Mouse (Mus musculus) mouse trophoblast stem cell (cell line): ENCODE results near the gene Tmem203.
"Not testable (repeated sequence)": the region's sequence is repeated elsewhere in the genome, so short reads cannot be mapped to it uniquely, and the experiment has no call there.

Experiments
- in situ Hi-C, 2 experiments: fragments of 300-500 bp; cut with MseI, MboI; formaldehyde crosslinking; loops; 2 replicates in 1 of 2; 3 replicates in 1 of 2; pipeline ENCODE4 v1.15.1; 2025

The Tmem203 gene

GRCm38 (mm10) chr2:25234050-25234449, 21.2 kb upstream of the Tmem203 start, which contains the start of gene Slc34a3:
TSS of gene Slc34a3 (minus strand) at chr2:25234364.
- in situ Hi-C loops, result no loop called here

- in situ Hi-C loops, result no loop called here
Measured at GRCm38 (mm10) chr2:25234551-25235220, 20.6 kb upstream of the Tmem203 start.

DNA sequence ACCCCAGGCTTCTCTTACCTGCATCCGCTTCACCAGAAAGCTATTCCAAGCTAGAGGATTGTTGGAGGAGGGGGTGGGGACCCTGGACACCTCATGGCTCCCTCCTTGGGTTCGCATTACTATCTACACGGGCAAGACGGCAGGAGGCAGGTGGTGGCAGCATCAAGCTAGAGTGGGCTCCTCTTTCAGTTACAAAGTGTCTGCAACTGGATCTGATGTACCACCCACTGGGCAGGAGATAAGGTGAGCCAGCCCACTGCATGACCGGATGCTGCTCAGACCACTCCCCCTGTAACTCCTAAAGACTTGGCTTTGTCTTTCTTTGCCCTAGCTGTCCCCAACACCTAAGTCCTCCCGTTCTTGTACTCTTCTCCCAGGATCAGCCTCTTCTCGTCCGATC, 18.6 kb upstream of the Tmem203 start, which contains the start of gene Rnf224:
Rnf224 (minus strand) TSS at position 174 of the 400 bp plus-strand sequence.
- in situ Hi-C loops, result no loop called here

GRCm38 (mm10) chr2:25237522-25237921, 17.7 kb upstream of the Tmem203 start:
- in situ Hi-C loops, result no loop called here

DNA sequence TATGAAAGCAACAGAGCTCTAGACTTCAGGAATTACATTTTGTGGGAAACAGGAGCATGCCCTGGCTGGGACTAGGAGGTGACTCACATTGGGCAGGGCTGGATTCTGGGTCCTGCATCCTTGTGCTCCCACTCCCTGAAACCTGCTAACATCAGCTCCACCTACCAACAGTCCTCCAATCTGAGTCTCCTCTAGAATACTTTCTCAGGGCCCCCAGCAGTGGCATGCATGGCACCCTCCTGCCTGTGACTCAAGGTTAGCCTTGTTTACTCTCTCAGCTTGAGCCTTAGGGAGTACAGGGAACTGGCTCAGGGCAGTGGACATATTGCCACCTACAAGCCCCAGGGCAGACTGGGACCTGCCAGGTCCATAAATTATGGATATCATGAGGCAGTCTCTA, 17.1 kb upstream of the Tmem203 start:
- in situ Hi-C loops, result no loop called here

DNA sequence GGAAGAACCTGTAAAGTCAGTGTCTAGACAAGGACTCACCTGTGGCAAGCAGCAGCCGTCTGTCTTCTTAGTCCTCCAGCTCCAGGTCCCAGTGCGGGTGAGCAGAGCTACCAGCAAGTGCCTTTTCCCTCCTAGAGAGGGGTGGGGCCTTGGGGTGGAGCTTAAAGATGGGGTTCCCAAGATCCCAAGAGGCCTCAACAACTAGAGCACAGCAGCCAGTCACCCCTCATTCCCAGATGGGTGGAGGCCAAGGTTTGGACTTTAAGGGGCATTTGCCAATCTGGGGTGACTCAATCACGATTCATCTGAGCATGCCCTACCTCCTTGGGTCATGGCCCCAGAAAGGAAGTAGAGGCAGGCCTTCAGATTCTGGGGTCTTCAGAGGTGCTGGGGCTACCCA, 15.5 kb upstream of the Tmem203 start:
- in situ Hi-C loops, result no loop called here

DNA sequence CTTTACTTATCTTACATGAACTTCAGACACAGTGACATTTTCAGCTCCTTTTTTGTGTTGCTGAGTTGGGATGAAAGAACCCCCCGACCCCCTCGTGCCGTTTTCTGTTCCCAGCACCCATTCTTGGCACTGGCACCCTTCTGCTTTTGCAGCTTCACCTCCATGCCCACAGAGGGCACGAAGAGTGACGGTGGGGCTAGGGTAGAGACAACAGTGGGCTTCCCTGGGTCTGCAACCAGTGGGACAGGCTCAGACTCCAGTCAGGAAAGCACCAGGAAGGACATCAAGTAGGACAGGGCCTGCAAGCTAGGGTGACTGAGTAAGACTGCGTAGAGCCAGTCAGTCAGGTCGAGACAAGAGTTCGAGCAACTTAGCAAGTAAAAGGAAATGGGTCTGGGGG, 14.9 kb upstream of the Tmem203 start:
- in situ Hi-C loops, result no loop called here

DNA sequence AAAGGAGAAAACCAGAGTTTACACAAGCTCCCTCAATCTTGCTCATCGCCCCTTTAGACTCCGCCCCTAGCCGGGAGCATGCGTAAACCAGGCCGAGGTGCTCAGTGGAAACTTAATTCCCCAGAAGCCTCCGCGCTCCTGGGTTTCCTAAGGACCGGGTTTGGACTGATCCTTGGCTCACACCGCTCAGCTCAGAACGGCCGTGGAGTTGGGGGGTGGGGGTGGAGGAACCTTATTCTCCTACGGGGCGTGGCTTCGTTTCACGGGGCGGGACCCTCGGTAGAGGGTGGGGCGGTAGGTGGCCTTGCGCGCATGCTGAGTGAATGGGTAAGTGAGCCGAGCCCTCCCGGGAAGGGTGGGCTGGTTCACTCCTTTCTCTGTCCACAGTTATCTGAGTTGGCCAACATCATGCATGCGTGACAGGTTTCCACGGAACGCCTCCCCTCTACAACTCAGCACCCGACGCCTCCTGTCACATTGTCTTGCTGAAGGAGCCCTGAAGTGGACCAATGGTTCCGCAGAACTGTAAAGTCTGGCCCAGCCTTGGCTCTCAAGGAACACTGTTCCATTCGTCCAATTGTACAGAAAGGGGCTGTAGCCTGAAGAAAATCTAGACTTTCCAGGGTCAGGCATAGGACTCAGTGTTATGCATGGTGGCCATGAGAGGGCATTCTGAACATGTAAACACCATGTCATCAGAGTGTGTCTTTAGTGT, 14.4 kb upstream of the Tmem203 start:
- in situ Hi-C loops, result no loop called here

GRCm38 (mm10) chr2:25241438-25241775, 13.8 kb upstream of the Tmem203 start:
- in situ Hi-C loops, result no loop called here

GRCm38 (mm10) chr2:25242101-25242506, 13.1 kb upstream of the Tmem203 start, which contains the start of the genes Rnf208 and Cysrt1:
TSS of gene Rnf208 (plus strand) at chr2:25242255.
TSS of gene Cysrt1 (minus strand) at chr2:25242452.
- in situ Hi-C loops, result no loop called here

DNA sequence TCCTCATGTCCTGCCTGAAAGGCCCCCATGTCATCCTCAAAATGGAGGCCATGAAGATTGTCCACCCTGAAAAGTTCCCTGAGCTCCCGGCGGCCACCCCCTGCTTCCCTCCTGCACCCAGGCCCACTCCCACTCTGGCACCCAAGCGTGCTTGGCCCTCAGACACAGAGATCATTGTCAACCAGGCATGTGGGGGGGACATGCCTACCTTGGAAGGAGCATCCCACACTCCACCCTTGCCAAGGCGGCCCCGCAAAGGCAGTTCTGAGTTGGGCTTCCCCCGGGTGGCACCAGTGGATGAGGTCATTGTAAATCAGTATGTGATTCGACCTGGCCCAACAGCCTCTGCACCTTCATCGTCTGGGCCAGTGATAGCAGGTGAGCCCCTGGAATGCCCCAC, 11.9 kb upstream of the Tmem203 start:
- in situ Hi-C loops, result no loop called here

DNA sequence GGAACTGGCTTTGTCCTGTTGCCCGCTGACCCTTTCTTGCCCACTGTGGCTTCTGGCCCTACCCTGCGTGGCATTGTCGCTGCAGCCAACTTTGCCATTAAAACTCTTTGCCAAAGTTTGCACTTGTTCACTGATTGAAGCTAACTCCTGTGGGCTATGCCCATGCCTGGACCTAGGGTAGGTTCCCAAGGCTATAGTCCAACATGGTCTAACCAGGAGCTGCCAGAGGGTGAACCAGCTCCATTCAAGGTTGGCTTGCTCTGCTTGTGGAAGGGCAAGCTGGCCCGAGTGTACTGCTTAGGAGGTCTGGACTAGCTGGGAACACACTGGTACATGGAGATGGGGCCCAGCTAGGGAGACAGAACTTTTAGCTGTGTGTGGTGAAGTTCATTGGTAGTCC, 11.1 kb upstream of the Tmem203 start:
- in situ Hi-C loops, result no loop called here

DNA sequence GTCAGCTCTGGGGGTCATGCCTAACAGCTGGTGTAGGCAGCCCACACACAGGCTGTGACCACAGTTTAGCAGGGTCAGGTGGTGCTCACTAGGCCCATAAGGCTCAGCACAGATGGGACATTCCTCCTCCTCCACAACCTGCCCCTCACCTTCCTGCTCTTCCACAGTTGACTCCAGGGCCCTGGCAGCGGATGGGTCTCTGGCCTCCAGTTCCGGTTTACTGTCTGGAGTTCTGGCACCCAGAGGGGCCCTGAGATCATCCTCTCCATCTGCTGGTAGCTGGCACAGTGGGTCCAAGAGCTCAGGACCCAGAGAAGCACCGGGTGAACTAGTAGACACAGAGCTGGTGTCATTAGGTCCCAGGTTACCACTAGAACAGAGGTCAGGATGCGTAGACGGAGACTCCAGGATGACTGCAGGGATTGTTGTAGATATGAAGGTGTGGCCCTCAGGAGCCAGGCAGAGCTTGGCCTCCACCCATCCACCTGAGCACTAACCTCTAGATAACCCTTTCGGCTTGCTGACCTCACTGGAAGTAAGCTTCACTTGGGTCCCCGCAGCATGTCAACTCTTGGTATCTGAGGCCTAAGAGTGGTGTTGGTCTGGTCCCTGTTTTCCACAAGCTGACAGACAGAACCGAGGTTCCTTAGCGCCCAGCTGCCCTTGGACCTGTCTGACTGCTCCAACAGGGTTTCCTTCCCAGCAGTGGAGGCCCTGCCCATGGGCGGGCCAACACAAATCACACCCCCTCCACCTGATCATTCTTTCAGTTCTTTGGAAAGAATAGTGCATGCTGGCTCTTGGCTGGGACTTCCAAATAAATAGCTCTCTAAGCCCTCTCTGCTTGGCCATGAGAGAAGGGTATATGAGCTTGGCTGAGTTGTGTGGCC, 8.8 kb upstream of the Tmem203 start, which contains the start of gene AL732309.1:
AL732309.1 (minus strand) TSS at position 681 of the 890 bp plus-strand sequence.
- in situ Hi-C loops, result no loop called here

GRCm38 (mm10) chr2:25252331-25252730, 2.9 kb upstream of the Tmem203 start:
- in situ Hi-C loops, result no loop called here

DNA sequence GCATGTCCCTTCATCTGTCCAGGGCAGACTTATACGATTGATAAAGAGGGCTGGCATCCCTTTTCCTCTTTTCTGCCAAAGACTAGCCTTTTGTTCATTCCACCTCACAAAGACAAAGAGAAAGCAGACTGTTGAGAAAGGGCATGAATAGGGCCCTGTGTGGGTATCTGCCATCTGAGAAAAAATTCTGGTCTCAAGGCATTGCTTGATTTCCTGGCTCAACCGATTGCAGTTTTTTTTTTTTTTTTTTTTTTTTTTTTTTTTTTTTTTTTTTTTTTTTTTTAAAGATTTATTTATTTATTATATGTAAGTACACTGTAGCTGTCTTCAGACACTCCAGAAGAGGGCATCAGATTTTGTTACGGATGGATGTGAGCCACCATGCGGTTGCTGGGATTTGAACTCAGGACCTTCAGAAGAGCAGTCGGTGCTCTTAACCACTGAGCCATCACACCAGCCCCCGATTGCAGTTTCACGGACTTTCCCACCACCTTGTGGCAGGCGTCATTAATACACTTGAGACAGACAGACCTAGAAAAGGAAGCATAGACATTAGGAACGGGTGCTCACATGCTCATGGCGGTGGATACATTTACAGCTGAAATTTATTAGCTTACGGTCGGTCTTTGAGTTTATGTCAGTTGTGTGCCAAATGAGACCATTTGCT, 1.3 kb downstream of the Tmem203 start:
- in situ Hi-C loops, result not testable (repeated sequence)

DNA sequence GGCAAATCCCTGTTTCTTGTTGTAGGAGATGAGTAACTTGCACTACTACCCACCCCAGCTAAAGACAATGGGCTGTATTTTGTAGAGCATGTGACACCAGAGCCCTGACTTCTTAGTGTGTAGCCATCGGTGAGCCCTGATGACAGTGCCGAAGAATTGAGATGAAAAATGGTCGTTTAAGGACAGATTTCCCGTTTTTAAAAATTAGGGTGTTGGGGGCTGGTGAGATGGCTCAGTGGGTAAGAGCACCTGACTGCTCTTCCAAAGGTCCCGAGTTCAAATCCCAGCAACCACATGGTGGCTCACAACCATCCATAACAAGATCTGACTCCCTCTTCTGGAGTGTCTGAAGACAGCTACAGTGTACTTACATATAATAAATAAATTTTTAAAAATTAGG, 2.0 kb downstream of the Tmem203 start:
- in situ Hi-C loops, result not testable (repeated sequence)

DNA sequence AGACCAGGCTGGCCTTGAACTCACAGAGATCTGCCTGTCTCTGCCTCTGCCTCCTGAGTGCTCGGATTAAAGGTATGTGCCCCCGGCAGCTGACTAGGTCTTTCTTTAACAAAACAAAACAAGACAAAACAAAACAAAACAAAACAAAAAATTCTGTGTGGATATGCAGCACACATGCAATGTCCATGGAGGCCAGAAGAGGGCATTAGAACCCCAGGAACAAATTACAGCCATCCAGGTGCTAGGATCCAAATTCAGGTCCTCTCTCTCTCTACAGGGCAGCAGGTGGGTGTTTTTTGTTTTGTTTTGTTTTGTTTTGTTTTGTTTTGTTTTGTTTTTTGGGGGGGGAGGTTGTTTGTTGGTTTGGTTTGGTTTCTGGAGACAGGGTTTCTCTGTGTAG, 3.6 kb downstream of the Tmem203 start:
- in situ Hi-C loops, result no loop called here

- in situ Hi-C loops, result no loop called here
Measured at GRCm38 (mm10) chr2:25261870-25262269, 6.6 kb downstream of the Tmem203 start.

DNA sequence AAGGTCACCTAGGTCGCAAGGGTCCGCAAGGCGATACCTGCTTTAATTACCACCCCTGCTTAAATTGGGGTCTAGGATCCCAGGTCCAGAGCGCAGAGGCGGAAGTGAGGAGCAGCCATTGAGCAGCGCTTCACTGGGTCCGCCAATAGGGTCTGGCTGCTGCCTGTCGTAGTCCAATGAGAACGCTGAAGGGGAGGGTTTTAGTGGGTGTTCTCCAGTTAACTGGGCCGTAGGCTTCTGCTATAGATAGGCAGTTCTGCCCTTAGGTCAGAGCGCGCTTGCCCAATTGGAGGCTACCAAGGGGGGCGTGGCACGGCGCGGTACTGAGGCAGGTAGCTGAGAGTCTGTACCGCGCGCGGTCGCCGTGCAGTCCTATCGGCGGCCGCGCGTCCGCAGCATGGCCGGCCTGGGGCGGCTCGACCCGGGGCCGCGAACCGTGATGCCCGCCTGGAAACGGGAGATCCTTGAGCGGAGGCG, 7.1 kb downstream of the Tmem203 start, which contains the start of gene Tprn:
Tprn (plus strand) TSS at position 328 of the 477 bp plus-strand sequence.
- in situ Hi-C loops, result no loop called here

- in situ Hi-C loops, result no loop called here
Measured at GRCm38 (mm10) chr2:25262795-25263622, 7.8 kb downstream of the Tmem203 start.
